Comparison of ENCODE assay signal across 14 mouse cellular contexts in genomic region chr2:52779381-52779780, GRCm38 (mm10). TPM values are rescaled to one million over a fixed set of nuclear protein-coding genes. Genes with fewer than 3 reads are reported as not detected.
DNase-seq lines count a peak whose midpoint lies in the region; ATAC-seq and TF ChIP-seq lines count a peak whose summit lies in the region.
"Had no signal": no experiment of that assay in that cellular context is flagged by ENCODE, and none has a peak within 500 bp of the region (broad histone marks: within the 10 kb centered on the region; RNA-seq: fewer than 3 reads in every experiment).

No protein-coding gene starts in this region.

- no peaks in the 10 kb centered on the region for H3K36me3 ChIP-seq in heart, embryonic 12.5 days
- H3K36me3 ChIP-seq: heart, embryonic 13.5 days; midbrain, embryonic 10.5 days; neural tube, embryonic 15.5 days had no signal

- ATAC-seq in heart, embryonic 12.5 days (ENCODE audit: insufficient number of reproducible peaks, low FRiP score), result no peak
- no peak for ATAC-seq in megakaryocyte, adult 5-6 weeks (ENCODE audit: poor library complexity, severe bottlenecking)
- ATAC-seq: Patski had no signal

- 77% methylated on average over 9 of the region's 9 CpGs for WGBS in heart, embryonic 12.5 days

- no peak for TF ChIP-seq CTCF in gastrocnemius, adult 2 months (IDR thresholded peaks at IDR 0.05)

- H3K9me3 ChIP-seq in heart, embryonic 12.5 days (replicated peaks), result no peaks in the 10 kb centered on the region
- H3K9me3 ChIP-seq: heart, embryonic 13.5 days; midbrain, embryonic 10.5 days; neural tube, embryonic 15.5 days had no signal

- no peak overlapping the region for H3K9ac ChIP-seq in heart, embryonic 12.5 days
- H3K9ac ChIP-seq: heart, embryonic 13.5 days; neural tube, embryonic 15.5 days had no signal

- DNase-seq in heart, adult 11 months, result peak; percentile 98
- DNase-seq in gastrocnemius, adult 2 months, result peak; percentile 51
- peak; percentile 35 to 45 for DNase-seq in heart, postnatal 36 days
- peak; percentile 43 to 62 for DNase-seq in lung, postnatal 4 days
- DNase-seq in embryo, embryonic 11 days, result no peak
- DNase-seq in left cerebral cortex, adult 8-10 months (ENCODE audit: low spot score in 2 of 2), result no peak
- DNase-seq: B cell, adult 2 months; liver had no signal

- intact Hi-C loops in gastrocnemius, adult 2 months (cut with DNase I), result no loop called here
- intact Hi-C loops in heart, postnatal 36 days (cut with DNase I), result no loop called here

- no peak overlapping the region for H3K27ac ChIP-seq in heart, embryonic 12.5 days (ENCODE audit: poor library complexity, severe bottlenecking)
- peak overlapping the region; percentile 28; the same call in 1 of the 2 replicates for H3K27ac ChIP-seq in gastrocnemius, adult 2 months
- H3K27ac ChIP-seq: heart, embryonic 13.5 days; midbrain, embryonic 10.5 days; neural tube, embryonic 15.5 days had no signal

- H3K27me3 ChIP-seq in heart, embryonic 12.5 days (replicated peaks), result no peaks in the 10 kb centered on the region
- H3K27me3 ChIP-seq: heart, embryonic 13.5 days; neural tube, embryonic 15.5 days had no signal

- H3K4me1 ChIP-seq in heart, embryonic 12.5 days (replicated peaks), result no peaks in the 10 kb centered on the region
- H3K4me1 ChIP-seq: heart, embryonic 13.5 days; midbrain, embryonic 10.5 days; neural tube, embryonic 15.5 days had no signal

- no peak overlapping the region for H3K4me3 ChIP-seq in heart, embryonic 12.5 days
- peak overlapping the region; percentile 22 for H3K4me3 ChIP-seq in gastrocnemius, adult 2 months
- H3K4me3 ChIP-seq: heart, embryonic 13.5 days; midbrain, embryonic 10.5 days; neural tube, embryonic 15.5 days had no signal

- H3K4me2 ChIP-seq in heart, embryonic 12.5 days, result no peak overlapping the region
- H3K4me2 ChIP-seq: heart, embryonic 13.5 days; neural tube, embryonic 15.5 days had no signal

RNA-seq across cellular contexts. Expression of gene Stam2, which starts 37.3 kb away (rescaled TPM):
- polyA plus RNA-seq in heart, embryonic 12.5 days (2016; fragmentation: Nextera tagmentation; extraction: Ambion mirVana), result 32.6 and 33.1 TPM in 2 replicates
- 1 to 10 TPM; 6.5 to 9.8 TPM for total RNA-seq in gastrocnemius, adult 2 months (2021)
- total RNA-seq in heart, postnatal 36 days (2021), result 10 to 100 TPM; 16.5 to 17.4 TPM
- total RNA-seq in left cerebral cortex, adult 8-10 months (2022), result 10 to 100 TPM; 22.6 to 28.0 (median 26.5) TPM
- 32.3 and 33.2 TPM in 2 replicates for total RNA-seq in megakaryocyte, adult 5-6 weeks (2015)
- total RNA-seq in megakaryocyte, adult 5-6 weeks (2017), result 30.8 and 31.8 TPM in 2 replicates

Comparison
In these comparisons a context has a peak if more than half of its experiments do, and no peak if none do; other contexts are left out.
1. DNase-seq: peak in heart, adult 11 months (single experiment), gastrocnemius, adult 2 months (single experiment), heart, postnatal 36 days (2 of 2) and lung, postnatal 4 days (2 of 2); none in embryo, embryonic 11 days (single experiment) and left cerebral cortex, adult 8-10 months (0 of 2).